Mouse (Mus musculus) cerebellum, adult 2 months (tissue): ENCODE measurements at regions not wholly inside any gene's neighbourhood (a gene's known extent, or its start where the extent isn't known, plus 50 kb on each side); places are given as distances from the start of the nearest gene placed in this dataset.

Experiments
- CTCF ChIP-seq: fragments of 200-500 bp; IDR thresholded peaks from 2 replicates; pipeline ENCODE4 v1.5.1; 2011; ENCODE audit warnings: low read depth, mild to moderate bottlenecking, control low read depth, low read length, moderate library complexity, borderline replicate concordance; ENCODE audit not compliant: insufficient read depth
- POLR2A ChIP-seq: fragments of 200-500 bp; IDR thresholded peaks from 2 replicates; pipeline ENCODE4 v1.6.1; 2011; ENCODE audit warnings: low read length, control low read depth, borderline replicate concordance; ENCODE audit not compliant: insufficient read depth

- TF ChIP-seq POLR2A (no peak), CTCF (no peak)
Observed at GRCm38 (mm10) chr15:41329286-41329685, 1195.1 kb downstream of the 9330182O14Rik start.
